Mouse (Mus musculus): ENCODE results near the gene Atoh8. TPM values are rescaled to one million over a fixed set of nuclear protein-coding genes. Genes with fewer than 3 reads are reported as not detected.

Gene Atoh8
- polyA plus RNA-seq, 2 experiments, result 0.48 to 0.53 TPM

DNA sequence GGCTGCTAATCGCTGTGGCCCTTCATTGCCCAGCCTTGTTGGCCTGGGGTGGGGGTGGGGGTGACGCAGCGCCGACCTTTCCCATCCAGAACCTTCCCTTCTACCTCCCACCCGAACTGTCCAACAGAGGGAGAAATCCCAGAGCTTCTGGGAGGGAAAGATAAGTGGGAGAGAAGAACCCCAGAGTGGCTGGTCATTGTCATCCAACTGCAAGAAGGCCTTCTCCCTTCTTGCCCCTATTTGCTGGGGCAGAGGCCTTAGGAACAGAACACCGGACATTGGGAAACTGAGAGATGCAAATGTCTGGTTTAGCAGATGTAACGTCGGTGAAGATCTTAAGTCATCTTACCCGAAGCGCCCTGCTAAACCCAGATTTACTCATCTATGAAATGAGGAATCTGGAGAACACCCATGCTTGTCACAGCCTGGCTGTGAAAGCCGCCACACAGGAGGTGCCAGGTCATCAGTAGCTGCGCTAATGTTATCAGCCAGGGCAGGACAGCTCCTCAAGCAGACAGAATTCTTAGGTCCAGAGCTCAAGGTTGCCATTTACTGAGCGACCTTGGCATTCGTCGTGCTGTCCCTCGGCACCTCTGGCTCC, 530 bp upstream of the Atoh8 start:
- 24% methylated on average over 16 of the region's 16 CpGs for WGBS (ENCODE audit: insufficient replicate concordance)
- Histone ChIP-seq H3K4me3 (ENCODE audit: insufficient read depth in 1 of 2, low read depth in 2 of 2, low read length in 2 of 2) (no peak overlapping the region), H3K27ac (no peak overlapping the region), H3K4me2 (ENCODE audit: low read depth) (peak overlapping the region; percentile 58), H3K9me3 (ENCODE audit: control insufficient read depth, low read length) (no peaks in the 10 kb centered on the region), H3K27me3 (ENCODE audit: control insufficient read depth, insufficient read depth, low read length) (peaks cover 62% of the 10 kb centered on the region), H3K9ac (replicated peaks) (no peak overlapping the region), H3K4me1 (replicated peaks; ENCODE audit: control insufficient read depth in 2 of 2, insufficient read depth in 2 of 2, low read length in 1 of 2) (no peaks in the 10 kb centered on the region), H3K36me3 (replicated peaks; ENCODE audit: control insufficient read depth, insufficient read depth, low read depth) (no peaks in the 10 kb centered on the region)
- TF ChIP-seq EP300 (IDR thresholded peaks at IDR 0.05; ENCODE audit: low read depth), result no peak
- no peak for TF ChIP-seq CTCF (IDR thresholded peaks at IDR 0.05; ENCODE audit: low read depth)
- no peak for ATAC-seq (ENCODE audit: insufficient read depth)
- DNase-seq (ENCODE audit: low read depth in 3 of 3, low spot score in 3 of 3), result no peak

DNA sequence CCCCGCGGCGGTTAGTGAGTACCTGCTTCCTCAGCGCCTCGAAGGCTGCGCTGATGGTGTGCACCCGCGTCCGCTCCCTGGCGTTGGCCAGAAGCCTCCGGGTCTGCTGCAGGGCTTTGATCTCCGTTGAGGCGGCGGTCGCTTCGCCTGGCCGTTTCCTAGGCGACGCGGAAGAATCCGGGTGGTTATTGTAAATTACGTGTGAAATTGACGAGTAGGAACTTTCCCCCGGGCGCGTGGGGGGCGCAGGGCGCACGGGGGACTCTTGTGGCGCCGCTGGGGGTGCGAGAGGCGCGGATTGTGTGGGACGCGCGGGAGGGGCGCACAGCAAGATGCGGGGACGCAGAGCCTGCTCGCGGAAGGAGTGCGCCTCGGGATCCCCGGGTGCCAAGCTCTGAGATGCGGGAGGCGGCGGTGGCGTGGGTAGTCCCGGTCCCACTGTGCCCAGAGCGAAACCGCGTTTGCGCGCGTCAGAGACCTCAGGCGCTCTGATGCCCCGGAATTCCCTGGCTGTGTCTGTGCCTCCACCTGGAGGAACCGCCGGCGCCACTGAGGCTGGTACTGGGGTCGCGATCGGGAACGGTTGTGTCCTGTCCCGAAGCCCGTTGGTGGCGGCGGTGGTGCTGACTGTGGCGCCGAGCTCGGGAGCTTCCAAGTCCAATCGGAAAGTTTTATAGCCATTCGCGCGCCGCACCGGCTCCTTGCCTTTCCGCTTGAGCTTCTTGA, 842 bp downstream of the Atoh8 start:
- Histone ChIP-seq H3K4me3 (ENCODE audit: insufficient read depth in 1 of 2, low read depth in 2 of 2, low read length in 2 of 2) (peak overlapping the region; percentile 13 to 41), H3K36me3 (replicated peaks; ENCODE audit: control insufficient read depth, insufficient read depth, low read depth) (no peaks in the 10 kb centered on the region), H3K27ac (no peak overlapping the region), H3K27me3 (ENCODE audit: control insufficient read depth, insufficient read depth, low read length) (peaks cover 65% of the 10 kb centered on the region), H3K9me3 (ENCODE audit: control insufficient read depth, low read length) (no peaks in the 10 kb centered on the region), H3K4me2 (ENCODE audit: low read depth) (peak overlapping the region; percentile 58), H3K4me1 (replicated peaks; ENCODE audit: control insufficient read depth in 2 of 2, insufficient read depth in 2 of 2, low read length in 1 of 2) (no peaks in the 10 kb centered on the region), H3K9ac (replicated peaks) (no peak overlapping the region)
- no peak for DNase-seq (ENCODE audit: low read depth in 3 of 3, low spot score in 3 of 3)
- WGBS (ENCODE audit: insufficient replicate concordance), result under 1% methylated on average over 75 of the region's 79 CpGs
- TF ChIP-seq EP300 (IDR thresholded peaks at IDR 0.05; ENCODE audit: low read depth), result no peak
- TF ChIP-seq CTCF (IDR thresholded peaks at IDR 0.05; ENCODE audit: low read depth), result no peak
- ATAC-seq (ENCODE audit: insufficient read depth), result no peak

DNA sequence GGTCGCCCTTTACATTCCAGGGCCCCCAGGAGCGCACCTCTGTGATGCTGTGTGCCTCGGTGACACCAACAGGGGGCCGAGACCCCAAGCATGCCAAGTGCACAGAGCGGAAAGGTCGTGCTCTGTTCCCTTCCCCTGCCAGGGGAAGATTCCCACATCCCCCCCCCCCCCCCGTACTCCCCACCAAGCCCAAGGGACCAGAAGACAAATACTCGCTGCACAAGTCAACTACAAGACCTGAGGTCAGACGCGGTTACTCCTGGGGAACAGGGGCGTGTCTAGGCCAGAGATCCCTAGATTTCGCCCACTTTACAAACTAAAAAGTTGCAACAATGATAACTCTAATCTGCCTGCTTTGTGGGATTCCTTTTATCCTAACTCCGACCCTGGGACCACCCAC, 1.4 kb downstream of the Atoh8 start:
- Histone ChIP-seq H3K27ac (no peak overlapping the region), H3K36me3 (replicated peaks; ENCODE audit: control insufficient read depth, insufficient read depth, low read depth) (no peaks in the 10 kb centered on the region), H3K4me3 (ENCODE audit: insufficient read depth in 1 of 2, low read depth in 2 of 2, low read length in 2 of 2) (peak overlapping the region in 1 of 2 experiments; percentile 13; a peak in 2 of 4 replicates), H3K9ac (replicated peaks) (no peak overlapping the region), H3K9me3 (ENCODE audit: control insufficient read depth, low read length) (no peaks in the 10 kb centered on the region), H3K27me3 (ENCODE audit: control insufficient read depth, insufficient read depth, low read length) (peaks cover 62% of the 10 kb centered on the region), H3K4me1 (replicated peaks; ENCODE audit: control insufficient read depth in 2 of 2, insufficient read depth in 2 of 2, low read length in 1 of 2) (no peaks in the 10 kb centered on the region), H3K4me2 (ENCODE audit: low read depth) (peak overlapping the region; percentile 58)
- no peak for ATAC-seq (ENCODE audit: insufficient read depth)
- WGBS (ENCODE audit: insufficient replicate concordance), result 4% methylated on average over 12 of the region's 13 CpGs
- no peak for TF ChIP-seq CTCF (IDR thresholded peaks at IDR 0.05; ENCODE audit: low read depth)
- TF ChIP-seq EP300 (IDR thresholded peaks at IDR 0.05; ENCODE audit: low read depth), result no peak
- no peak for DNase-seq (ENCODE audit: low read depth in 3 of 3, low spot score in 3 of 3)

DNA sequence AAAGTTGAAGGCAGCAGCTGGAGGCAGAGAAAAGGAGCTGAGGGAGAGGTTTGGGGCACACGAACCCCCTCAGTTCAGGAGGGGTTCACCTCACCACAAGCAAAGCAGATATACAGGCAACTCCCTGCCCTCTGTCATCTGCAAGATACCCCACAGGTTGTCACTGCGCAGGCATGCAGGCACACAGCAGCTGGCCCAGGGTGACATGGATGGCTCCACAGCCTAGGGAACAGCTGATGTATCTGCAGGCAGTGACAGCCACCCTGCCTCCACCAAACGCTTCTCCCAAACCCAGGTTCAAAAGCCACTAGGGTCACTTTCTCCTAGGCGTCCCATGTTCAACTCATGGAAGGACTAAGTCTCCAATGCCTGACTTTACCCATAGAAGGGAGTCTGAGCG, 2.5 kb downstream of the Atoh8 start:
- H3K4me2 ChIP-seq (ENCODE audit: low read depth), result no peak overlapping the region
- H3K4me3 ChIP-seq (ENCODE audit: insufficient read depth in 1 of 2, low read depth in 2 of 2, low read length in 2 of 2), result no peak overlapping the region
- no peak overlapping the region for H3K27ac ChIP-seq
- ATAC-seq (ENCODE audit: insufficient read depth) (no peak), DNase-seq (ENCODE audit: low read depth in 3 of 3, low spot score in 3 of 3) (no peak)
- TF ChIP-seq EP300 (IDR thresholded peaks at IDR 0.05; ENCODE audit: low read depth), result no peak
- no peak for TF ChIP-seq CTCF (IDR thresholded peaks at IDR 0.05; ENCODE audit: low read depth)
- peaks cover 58% of the 10 kb centered on the region for H3K27me3 ChIP-seq (ENCODE audit: control insufficient read depth, insufficient read depth, low read length)
- H3K9ac ChIP-seq (replicated peaks), result no peak overlapping the region
- 34% methylated on average over 5 of the region's 5 CpGs for WGBS (ENCODE audit: insufficient replicate concordance)
- no peaks in the 10 kb centered on the region for H3K9me3 ChIP-seq (ENCODE audit: control insufficient read depth, low read length)
- H3K4me1 ChIP-seq (replicated peaks; ENCODE audit: control insufficient read depth in 2 of 2, insufficient read depth in 2 of 2, low read length in 1 of 2), result no peaks in the 10 kb centered on the region
- H3K36me3 ChIP-seq (replicated peaks; ENCODE audit: control insufficient read depth, insufficient read depth, low read depth), result no peaks in the 10 kb centered on the region

DNA sequence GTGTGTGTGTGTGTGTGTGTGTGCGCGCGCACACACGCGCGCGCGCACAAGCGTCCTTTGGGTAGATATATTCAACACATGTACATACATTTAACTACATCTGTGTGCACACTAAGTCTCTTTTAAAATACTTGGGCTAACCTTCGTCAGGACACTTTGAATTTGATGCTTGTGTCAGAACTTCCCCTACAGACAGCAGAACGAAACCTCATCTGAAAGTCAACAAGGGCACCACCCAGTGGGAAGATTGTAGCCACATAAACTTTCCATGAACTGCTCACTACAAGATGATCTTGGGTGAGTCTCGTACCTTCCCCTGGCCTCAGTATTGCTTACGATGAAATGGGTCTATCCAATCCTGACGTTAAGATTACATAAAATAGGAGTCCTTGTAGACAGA, 3.0 kb downstream of the Atoh8 start:
- Histone ChIP-seq H3K36me3 (replicated peaks; ENCODE audit: control insufficient read depth, insufficient read depth, low read depth) (no peaks in the 10 kb centered on the region), H3K9ac (replicated peaks) (no peak overlapping the region), H3K4me1 (replicated peaks; ENCODE audit: control insufficient read depth in 2 of 2, insufficient read depth in 2 of 2, low read length in 1 of 2) (no peaks in the 10 kb centered on the region), H3K27ac (no peak overlapping the region), H3K9me3 (ENCODE audit: control insufficient read depth, low read length) (no peaks in the 10 kb centered on the region), H3K27me3 (ENCODE audit: control insufficient read depth, insufficient read depth, low read length) (peaks cover 56% of the 10 kb centered on the region), H3K4me3 (ENCODE audit: insufficient read depth in 1 of 2, low read depth in 2 of 2, low read length in 2 of 2) (no peak overlapping the region), H3K4me2 (ENCODE audit: low read depth) (no peak overlapping the region)
- ATAC-seq (ENCODE audit: insufficient read depth) (no peak), DNase-seq (ENCODE audit: low read depth in 3 of 3, low spot score in 3 of 3) (no peak)
- 71% methylated on average over 14 of the region's 14 CpGs for WGBS (ENCODE audit: insufficient replicate concordance)
- TF ChIP-seq EP300 (IDR thresholded peaks at IDR 0.05; ENCODE audit: low read depth) (no peak), CTCF (IDR thresholded peaks at IDR 0.05; ENCODE audit: low read depth) (no peak)

All from liver, embryonic 14.5 days (tissue).